In genomic region chr3:153911197-153911881, GRCm38 (mm10) we compare ENCODE assay signal across 8 mouse cellular contexts. TPM values are rescaled to one million over a fixed set of nuclear protein-coding genes. Genes with fewer than 3 reads are reported as not detected.
DNase-seq lines count a peak whose midpoint lies in the region; ATAC-seq lines count a peak whose summit lies in the region.

No protein-coding gene starts in this region.

- H3K4me3 ChIP-seq in intestine, embryonic 15.5 days (replicated peaks), result peak overlapping the region; percentile 95
- peak overlapping the region; percentile 82 for H3K4me3 ChIP-seq in midbrain, embryonic 12.5 days

- peak overlapping the region; percentile 52; the same call in 1 of the 2 replicates for H3K27ac ChIP-seq in intestine, embryonic 15.5 days
- no peak overlapping the region for H3K27ac ChIP-seq in midbrain, embryonic 12.5 days (replicated peaks)

- ATAC-seq in intestine, embryonic 15.5 days, result no peak
- no peak for ATAC-seq in midbrain, embryonic 12.5 days (ENCODE audit: low FRiP score, low read depth)

- H3K4me1 ChIP-seq in intestine, embryonic 15.5 days (replicated peaks), result peaks cover 32% of the 10 kb centered on the region
- H3K4me1 ChIP-seq in midbrain, embryonic 12.5 days, result peaks cover 44% of the 10 kb centered on the region

- H3K36me3 ChIP-seq in intestine, embryonic 15.5 days, result peaks cover 31% of the 10 kb centered on the region
- H3K36me3 ChIP-seq in midbrain, embryonic 12.5 days, result peaks cover 50% of the 10 kb centered on the region

- peak; percentile 43 for DNase-seq in cerebellum, adult 11-12 months
- DNase-seq in cerebellum, adult 8-10 months, result no peak
- DNase-seq in 3134 (ENCODE audit: extremely low read depth, insufficient read length, low spot score) (peak; percentile 32), MN1 (ENCODE audit: low spot score) (no peak)
- peak; percentile 46 to 49 for DNase-seq in cerebellum, postnatal 10 days
- DNase-seq in gastrocnemius, postnatal 25 days, result no peak

- H3K27me3 ChIP-seq in intestine, embryonic 15.5 days (replicated peaks), result no peaks in the 10 kb centered on the region
- no peaks in the 10 kb centered on the region for H3K27me3 ChIP-seq in midbrain, embryonic 12.5 days

- no peaks in the 10 kb centered on the region for H3K9me3 ChIP-seq in intestine, embryonic 15.5 days
- H3K9me3 ChIP-seq in midbrain, embryonic 12.5 days, result no peaks in the 10 kb centered on the region

- peak overlapping the region; percentile 75 for H3K4me2 ChIP-seq in intestine, embryonic 15.5 days (replicated peaks)
- H3K4me2 ChIP-seq in midbrain, embryonic 12.5 days (replicated peaks), result peak overlapping the region; percentile 80

- H3K9ac ChIP-seq in intestine, embryonic 15.5 days, result peak overlapping the region; percentile 98
- H3K9ac ChIP-seq in midbrain, embryonic 12.5 days (replicated peaks), result peak overlapping the region; percentile 90

- 41% methylated on average over 8 of the region's 8 CpGs for WGBS in intestine, embryonic 15.5 days
- 52% methylated on average over 8 of the region's 8 CpGs for WGBS in midbrain, embryonic 12.5 days

RNA-seq across cellular contexts. Expression of gene Rabggtb, which starts 1.5 kb away (rescaled TPM):
- polyA plus RNA-seq in intestine, embryonic 15.5 days (2015; fragmentation: Nextera tagmentation; extraction: Ambion mirVana), result 55.8 and 58.0 TPM in 2 replicates
- polyA plus RNA-seq in midbrain, embryonic 12.5 days (2016; fragmentation: Nextera tagmentation; extraction: Ambion mirVana), result 38.4 and 38.6 TPM in 2 replicates
- total RNA-seq in gastrocnemius, postnatal 25 days (2021), result 10 to 100 TPM; 64.1 to 65.0 TPM

RNA-seq across cellular contexts. Expression of gene Msh4, which starts 5.4 kb away (rescaled TPM):
- 0.04 and 0.08 TPM in 2 replicates for polyA plus RNA-seq in intestine, embryonic 15.5 days (2015; fragmentation: Nextera tagmentation; extraction: Ambion mirVana)
- polyA plus RNA-seq in midbrain, embryonic 12.5 days (2016; fragmentation: Nextera tagmentation; extraction: Ambion mirVana), result 0.07 and 0.14 TPM in 2 replicates
- not detected for total RNA-seq in gastrocnemius, postnatal 25 days (2021)

RNA-seq across cellular contexts. Expression of gene Acadm, which starts 33.1 kb away (rescaled TPM):
- 112 and 118 TPM in 2 replicates for polyA plus RNA-seq in intestine, embryonic 15.5 days (2015; fragmentation: Nextera tagmentation; extraction: Ambion mirVana)
- 54.6 and 55.0 TPM in 2 replicates for polyA plus RNA-seq in midbrain, embryonic 12.5 days (2016; fragmentation: Nextera tagmentation; extraction: Ambion mirVana)
- total RNA-seq in gastrocnemius, postnatal 25 days (2021), result 100 to 1,000 TPM; 256 to 346 TPM

Comparison
In these comparisons a context has a peak if more than half of its experiments do, and no peak if none do; other contexts are left out.
1. DNase-seq: peak in cerebellum, adult 11-12 months (single experiment), 3134 (single experiment) and cerebellum, postnatal 10 days (2 of 2); none in cerebellum, adult 8-10 months (single experiment), MN1 (single experiment) and gastrocnemius, postnatal 25 days (single experiment).